ENCODE assay signal across 25 mouse cellular contexts in genomic region chr13:100524896-100525295, GRCm38 (mm10). TPM values are rescaled to one million over a fixed set of nuclear protein-coding genes. Genes with fewer than 3 reads are reported as not detected.
"Had no signal": no experiment of that assay in that cellular context is flagged by ENCODE, and none has a peak within 500 bp of the region (broad histone marks: within the 10 kb centered on the region; RNA-seq: fewer than 3 reads in every experiment).

No protein-coding gene starts in this region.

- H3K4me1 ChIP-seq: lung, embryonic 15.5 days; midbrain, embryonic 10.5 days; midbrain, embryonic 13.5 days; neural tube, embryonic 13.5 days had no signal

- H3K27me3 ChIP-seq: liver, embryonic 15.5 days; lung, embryonic 15.5 days; midbrain, embryonic 13.5 days; neural tube, embryonic 13.5 days; stomach, embryonic 15.5 days had no signal

- ATAC-seq: midbrain, embryonic 13.5 days; midbrain, embryonic 16.5 days had no signal

- DNase-seq: kidney, adult 9 months; kidney, postnatal 14 days; kidney, postnatal 4 days; layer of hippocampus, postnatal 36 days; lung, adult 18-20 months; lung, postnatal 10 days; lung, postnatal 36 days; right cerebral cortex, adult 18-20 months; right cerebral cortex, postnatal 25 days; spleen, adult 18-20 months; thymus, adult 2 months; thymus, postnatal 14 days; thymus, postnatal 4 days had no signal

- H3K9me3 ChIP-seq: liver, embryonic 15.5 days; lung, embryonic 15.5 days; midbrain, embryonic 10.5 days; midbrain, embryonic 13.5 days; neural tube, embryonic 13.5 days; stomach, embryonic 15.5 days had no signal

- H3K4me2 ChIP-seq: liver, embryonic 11.5 days; liver, embryonic 15.5 days; lung, embryonic 15.5 days; midbrain, embryonic 13.5 days; neural tube, embryonic 13.5 days; stomach, embryonic 15.5 days had no signal

- H3K4me3 ChIP-seq: left cerebral cortex, adult 2 months; liver, embryonic 15.5 days; lung, embryonic 15.5 days; megakaryocyte, embryonic 14.5 days; midbrain, embryonic 10.5 days; midbrain, embryonic 13.5 days; myocyte; neural tube, embryonic 13.5 days; stomach, embryonic 15.5 days had no signal

- H3K9ac ChIP-seq: liver, embryonic 15.5 days; lung, embryonic 15.5 days; midbrain, embryonic 13.5 days; neural tube, embryonic 13.5 days; stomach, embryonic 15.5 days had no signal

- H3K27ac ChIP-seq: left cerebral cortex, adult 2 months; liver, embryonic 15.5 days; lung, embryonic 15.5 days; midbrain, embryonic 10.5 days; midbrain, embryonic 13.5 days; neural tube, embryonic 13.5 days; stomach, embryonic 15.5 days had no signal

- H3K36me3 ChIP-seq: lung, embryonic 15.5 days; midbrain, embryonic 10.5 days; midbrain, embryonic 13.5 days; neural tube, embryonic 13.5 days; stomach, embryonic 15.5 days had no signal

RNA-seq across cellular contexts. Expression of gene Ocln, which starts 27.6 kb away (rescaled TPM):
- total RNA-seq: monocyte, adult 5-6 weeks had no signal
